Comparison of ENCODE assay signal across 19 mouse cellular contexts in the genomic region with DNA sequence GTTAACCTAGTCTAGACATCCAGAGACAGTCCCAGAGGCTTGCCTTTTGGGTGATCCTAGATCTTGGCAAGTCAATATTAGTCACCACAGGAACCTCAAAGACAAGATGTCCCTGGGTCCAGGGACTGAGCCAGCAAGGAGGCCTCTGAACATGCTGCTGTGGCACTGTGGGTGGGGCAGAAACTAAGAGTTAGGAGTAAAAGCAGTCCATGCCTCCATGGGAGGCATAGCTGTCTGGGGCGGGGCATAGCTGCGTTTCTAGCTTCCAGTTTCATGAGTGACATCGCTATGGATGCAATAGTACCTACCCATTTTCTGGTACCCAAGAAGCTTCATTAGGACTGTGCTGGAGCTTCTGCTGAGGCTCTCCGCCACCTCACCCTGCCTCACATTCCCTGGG.
DNase-seq lines count a peak whose midpoint lies in the region; ATAC-seq and TF ChIP-seq lines count a peak whose summit lies in the region.
"Had no signal": no experiment of that assay in that cellular context is flagged by ENCODE, and none has a peak within 500 bp of the region (broad histone marks: within the 10 kb centered on the region; RNA-seq: fewer than 3 reads in every experiment).

No protein-coding gene starts in this region.

- H3K4me1 ChIP-seq in hindbrain, embryonic 10.5 days (replicated peaks): peaks cover 29% of the 10 kb centered on the region
- peaks cover 25% of the 10 kb centered on the region for H3K4me1 ChIP-seq in hindbrain, embryonic 12.5 days
- peaks cover 33% of the 10 kb centered on the region for H3K4me1 ChIP-seq in embryonic fibroblast, embryonic 13.5 days (ENCODE audit: control insufficient read depth, insufficient read depth, low read length)
- H3K4me1 ChIP-seq in intestine, embryonic 15.5 days (replicated peaks): peaks cover 3% of the 10 kb centered on the region
- H3K4me1 ChIP-seq: liver, embryonic 15.5 days had no signal

- no peak for TF ChIP-seq CTCF in embryonic fibroblast, embryonic 13.5 days (IDR thresholded peaks at IDR 0.05; ENCODE audit: borderline replicate concordance, insufficient read depth, low read length)
- no peak for TF ChIP-seq CTCF in layer of hippocampus, adult 2 months (conservative IDR thresholded peaks at IDR 0.05)

- 84% methylated on average over 4 of the region's 4 CpGs for WGBS in hindbrain, embryonic 10.5 days
- 79% methylated on average over 4 of the region's 4 CpGs for WGBS in hindbrain, embryonic 12.5 days
- WGBS in intestine, embryonic 15.5 days: 82% methylated on average over 4 of the region's 4 CpGs

- H3K27ac ChIP-seq in hindbrain, embryonic 10.5 days: 0 out of 2 replicates have a peak overlapping the region, but pooled peaks have one; percentile 17
- H3K27ac ChIP-seq in hindbrain, embryonic 12.5 days: no peak overlapping the region
- peak overlapping the region; percentile 23; the same call in 1 of the 2 replicates for H3K27ac ChIP-seq in embryonic fibroblast, embryonic 13.5 days (ENCODE audit: insufficient read depth, low read length)
- H3K27ac ChIP-seq in intestine, embryonic 15.5 days: peak overlapping the region; percentile 73; the same call in 1 of the 2 replicates
- H3K27ac ChIP-seq in layer of hippocampus, adult 2 months: no peak overlapping the region
- H3K27ac ChIP-seq: embryonic facial prominence, embryonic 13.5 days; liver, embryonic 15.5 days; macrophage had no signal

- H3K9me3 ChIP-seq in hindbrain, embryonic 10.5 days: no peaks in the 10 kb centered on the region
- H3K9me3 ChIP-seq in hindbrain, embryonic 12.5 days (replicated peaks): no peaks in the 10 kb centered on the region
- no peaks in the 10 kb centered on the region for H3K9me3 ChIP-seq in intestine, embryonic 15.5 days
- H3K9me3 ChIP-seq: embryonic facial prominence, embryonic 13.5 days; liver, embryonic 15.5 days had no signal

- H3K4me3 ChIP-seq in hindbrain, embryonic 10.5 days: no peak overlapping the region
- H3K4me3 ChIP-seq in hindbrain, embryonic 12.5 days: no peak overlapping the region
- H3K4me3 ChIP-seq in embryonic fibroblast, embryonic 13.5 days (ENCODE audit: insufficient read depth, low read length): no peak overlapping the region
- no peak overlapping the region for H3K4me3 ChIP-seq in intestine, embryonic 15.5 days (replicated peaks)
- no peak overlapping the region for H3K4me3 ChIP-seq in layer of hippocampus, adult 2 months
- H3K4me3 ChIP-seq: embryonic facial prominence, embryonic 13.5 days; liver, embryonic 15.5 days had no signal

- H3K27me3 ChIP-seq in hindbrain, embryonic 10.5 days (ENCODE audit: insufficient read depth, poor library complexity, severe bottlenecking): 0 out of 2 replicates have a peak, but pooled peaks cover 6% of the 10 kb centered on the region
- H3K27me3 ChIP-seq in hindbrain, embryonic 12.5 days: 0 out of 2 replicates have a peak, but pooled peaks cover 4% of the 10 kb centered on the region
- no peaks in the 10 kb centered on the region for H3K27me3 ChIP-seq in intestine, embryonic 15.5 days (replicated peaks)

- no peak for ATAC-seq in hindbrain, embryonic 12.5 days (ENCODE audit: low FRiP score)
- ATAC-seq in intestine, embryonic 15.5 days: peak; percentile 60
- ATAC-seq: activated CD4-positive, CD25-positive, alpha-beta regulatory T cell, adult 4 months had no signal

- H3K9ac ChIP-seq in hindbrain, embryonic 12.5 days: no peak overlapping the region
- no peak overlapping the region for H3K9ac ChIP-seq in intestine, embryonic 15.5 days
- H3K9ac ChIP-seq: embryonic facial prominence, embryonic 13.5 days; liver, embryonic 15.5 days had no signal

- no peaks in the 10 kb centered on the region for H3K36me3 ChIP-seq in hindbrain, embryonic 10.5 days
- no peaks in the 10 kb centered on the region for H3K36me3 ChIP-seq in hindbrain, embryonic 12.5 days
- no peaks in the 10 kb centered on the region for H3K36me3 ChIP-seq in intestine, embryonic 15.5 days
- H3K36me3 ChIP-seq: embryonic facial prominence, embryonic 13.5 days; liver, embryonic 15.5 days had no signal

- H3K4me2 ChIP-seq in hindbrain, embryonic 12.5 days (replicated peaks): no peak overlapping the region
- H3K4me2 ChIP-seq in intestine, embryonic 15.5 days (replicated peaks): no peak overlapping the region
- H3K4me2 ChIP-seq: embryonic facial prominence, embryonic 13.5 days; liver, embryonic 15.5 days had no signal

- DNase-seq in hindbrain, embryonic 10.5 days (ENCODE audit: low spot score): no peak
- DNase-seq in ES-CJ7 (ENCODE audit: low read depth, low spot score): peak; percentile 7
- no peak for DNase-seq in kidney, adult 9 months
- no peak for DNase-seq in layer of hippocampus, adult 2 months (ENCODE audit: low spot score in 2 of 2)
- DNase-seq in kidney, adult 11 months: no peak
- DNase-seq: adrenal gland, postnatal 10 days; cerebellum, adult 11 months; cerebellum, postnatal 14 days; gastrocnemius, postnatal 25 days; midbrain, embryonic 14.5 days; thymus, adult 18-20 months; thymus, postnatal 4 days had no signal

- TF ChIP-seq POLR2A in embryonic fibroblast, embryonic 13.5 days (IDR thresholded peaks at IDR 0.05; ENCODE audit: low read depth, low read length): no peak

Comparison
In these comparisons a context has a peak if more than half of its experiments do, and no peak if none do; other contexts are left out.
1. H3K27ac ChIP-seq: peak in hindbrain, embryonic 10.5 days (single experiment), embryonic fibroblast, embryonic 13.5 days (single experiment) and intestine, embryonic 15.5 days (single experiment); none in hindbrain, embryonic 12.5 days (single experiment) and layer of hippocampus, adult 2 months (single experiment).